Mouse (Mus musculus) bone marrow, adult 2 months (tissue): ENCODE measurements at regions not wholly inside any gene's neighbourhood (a gene's known extent, or its start where the extent isn't known, plus 50 kb on each side); places are given as distances from the start of the nearest gene placed in this dataset.

ENCODE experiments used
- CTCF ChIP-seq: fragments of 200-500 bp; IDR thresholded peaks from 2 replicates; pipeline ENCODE4 v1.5.1; 2011; ENCODE audit warnings: low read length, control low read depth; ENCODE audit not compliant: control insufficient read depth, insufficient read depth
- POLR2A ChIP-seq: fragments of 200-500 bp; IDR thresholded peaks from 2 replicates; pipeline ENCODE4 v1.6.1; 2011; ENCODE audit warnings: low read depth, mild to moderate bottlenecking, control low read depth, low read length, borderline replicate concordance; ENCODE audit not compliant: control insufficient read depth

DNA sequence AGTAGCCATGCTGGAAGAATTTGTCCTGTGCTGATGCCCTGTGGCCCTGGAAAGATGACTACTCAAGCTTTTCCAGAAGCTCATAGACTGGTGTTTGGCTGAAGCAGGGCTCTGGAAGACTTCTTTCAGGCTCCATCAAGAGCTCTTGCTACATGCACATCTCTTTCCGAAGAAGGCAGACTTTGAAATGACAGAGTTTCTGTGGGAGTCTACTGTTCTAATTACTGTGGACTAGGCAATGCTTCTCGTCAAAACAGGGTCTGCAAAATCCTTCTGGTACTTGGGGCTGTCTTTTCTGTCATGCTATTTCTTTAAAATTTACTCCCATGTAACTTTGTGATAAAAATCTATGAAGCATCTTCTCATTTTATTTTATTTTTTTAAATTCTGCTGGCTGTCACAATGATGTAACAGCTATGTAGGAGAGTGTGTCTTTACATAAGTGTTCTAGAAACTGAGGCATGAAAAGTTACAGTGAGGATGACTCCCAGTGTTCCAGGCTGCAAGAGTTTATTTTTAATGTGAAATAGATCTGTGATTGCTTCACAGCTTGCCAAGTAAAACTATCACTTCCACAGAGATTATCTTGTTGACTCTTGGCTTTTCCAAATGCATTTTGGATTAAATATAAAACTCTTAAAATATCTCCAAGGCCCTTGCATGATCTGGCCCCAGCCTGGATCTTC, 244.9 kb upstream of the Nmur2 start:
- TF ChIP-seq CTCF (no peak), POLR2A (no peak)
